Mouse (Mus musculus) induced T-regulatory cell, adult 2 months (primary cell): ENCODE data around the gene Gh.

ENCODE experiments used
- DNase-seq: peaks from one replicate; pipeline ENCODE4 v3.0.0-alpha.2; 2012; ENCODE audit warnings: low read depth

Gh gene

DNA sequence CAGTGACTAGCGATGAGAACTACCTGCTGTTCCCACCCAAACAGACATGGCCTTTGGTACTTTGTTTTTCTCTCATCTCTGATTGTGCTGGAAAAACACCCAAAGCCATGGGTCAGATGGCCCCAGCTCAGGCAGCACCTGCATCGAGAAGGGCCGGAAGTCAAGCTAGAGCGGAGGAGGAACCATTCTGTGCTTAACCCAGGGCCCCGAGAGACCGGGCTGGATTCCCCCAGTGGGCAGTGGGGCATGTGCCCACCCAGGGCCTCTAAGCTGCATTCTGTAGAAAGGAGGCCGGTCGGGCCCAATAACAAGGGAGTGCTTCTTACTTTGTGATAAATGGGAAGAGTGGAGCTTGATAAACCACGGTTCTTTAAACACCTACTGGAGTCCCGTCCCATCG, 6.5 kb upstream of the Gh start:
- DNase-seq: no peak

DNA sequence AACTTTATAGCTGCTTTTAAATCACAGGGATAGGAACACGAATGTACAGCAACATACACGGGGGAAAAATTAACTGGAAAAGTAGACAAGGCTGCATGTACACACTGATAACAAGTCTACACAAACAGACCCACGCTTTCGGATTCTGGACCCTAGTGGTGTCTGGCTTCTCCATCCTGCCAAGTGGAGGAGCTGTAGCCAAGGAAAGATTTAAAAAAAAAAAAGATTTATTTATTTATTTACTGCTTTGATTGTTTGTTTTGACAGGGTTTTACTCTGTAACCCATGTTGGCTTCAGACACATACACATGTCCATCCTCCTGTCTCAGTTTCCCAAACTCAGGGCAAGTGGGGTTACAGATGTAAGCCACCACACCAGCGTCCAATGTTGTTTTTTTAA, 5.8 kb upstream of the Gh start:
- no peak for DNase-seq

DNA sequence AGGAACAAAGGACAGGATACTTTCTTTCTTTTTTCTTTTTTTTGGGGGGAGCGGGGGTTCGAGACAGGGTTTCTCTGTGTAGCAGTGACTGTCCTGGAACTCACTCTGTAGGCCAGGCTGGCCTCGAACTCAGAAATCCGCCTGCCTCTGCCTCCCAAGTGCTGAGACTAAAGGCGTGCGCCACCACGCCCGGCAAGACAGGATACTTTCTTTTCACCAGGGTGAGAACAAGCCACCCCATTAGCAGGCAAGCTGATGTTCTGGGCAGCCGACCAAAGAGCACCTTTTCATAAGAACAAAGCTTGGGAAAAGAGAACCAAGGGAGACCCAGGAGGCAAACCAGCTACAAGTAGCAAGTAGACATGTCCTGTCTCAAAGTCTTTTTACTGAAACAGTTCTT, 5.1 kb upstream of the Gh start:
- no peak for DNase-seq

DNA sequence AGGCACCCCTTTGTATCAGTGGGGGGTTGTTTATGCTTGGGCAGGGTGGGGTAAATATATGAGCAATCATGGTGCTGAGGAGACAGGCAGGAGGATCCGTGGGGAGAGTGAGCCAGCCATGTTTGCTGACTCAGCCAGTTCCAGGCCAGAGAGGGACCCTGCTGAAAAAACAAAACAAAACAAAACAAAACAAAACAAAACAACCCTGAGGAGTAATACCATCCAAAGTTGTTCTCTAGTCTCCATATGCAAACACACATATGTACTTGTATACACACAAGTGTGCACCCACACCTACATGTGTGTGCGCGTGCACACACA, 4.4 kb upstream of the Gh start:
- DNase-seq: no peak

DNA sequence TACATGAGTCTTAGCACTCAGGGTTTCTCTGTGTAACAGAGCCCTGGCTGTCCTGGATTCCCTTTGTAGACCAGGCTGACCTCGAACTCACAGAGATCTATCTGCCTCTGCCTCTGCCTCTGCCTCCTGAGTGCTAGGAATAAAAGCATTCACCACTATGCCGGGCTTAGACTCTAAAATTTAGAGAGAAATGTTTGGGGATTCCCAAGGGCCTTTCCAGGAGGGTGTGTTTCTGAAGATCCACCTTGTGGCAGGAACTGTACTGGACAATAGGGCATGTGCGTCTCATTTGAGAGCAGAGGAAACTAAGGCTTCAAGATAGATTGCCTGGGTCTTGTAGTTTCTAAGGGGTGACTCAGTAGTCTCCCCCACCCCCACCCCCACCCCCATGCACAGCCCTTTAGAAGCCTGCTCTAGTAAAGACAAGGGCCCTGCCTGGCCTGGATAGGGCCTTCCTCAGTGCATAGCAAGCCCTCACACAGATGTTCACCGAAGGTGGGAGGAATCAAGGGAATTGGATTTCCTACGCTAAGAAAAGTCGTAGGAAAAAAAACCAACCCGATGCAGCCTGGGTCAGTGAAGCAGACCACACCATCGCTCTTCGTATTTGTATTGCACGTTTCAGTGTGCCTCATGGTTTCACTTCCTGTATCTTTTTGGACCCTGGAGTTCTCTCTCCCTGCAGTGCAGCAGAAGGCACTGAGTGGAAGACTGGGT, 3.8 kb upstream of the Gh start:
- peak; percentile 38 for DNase-seq

DNA sequence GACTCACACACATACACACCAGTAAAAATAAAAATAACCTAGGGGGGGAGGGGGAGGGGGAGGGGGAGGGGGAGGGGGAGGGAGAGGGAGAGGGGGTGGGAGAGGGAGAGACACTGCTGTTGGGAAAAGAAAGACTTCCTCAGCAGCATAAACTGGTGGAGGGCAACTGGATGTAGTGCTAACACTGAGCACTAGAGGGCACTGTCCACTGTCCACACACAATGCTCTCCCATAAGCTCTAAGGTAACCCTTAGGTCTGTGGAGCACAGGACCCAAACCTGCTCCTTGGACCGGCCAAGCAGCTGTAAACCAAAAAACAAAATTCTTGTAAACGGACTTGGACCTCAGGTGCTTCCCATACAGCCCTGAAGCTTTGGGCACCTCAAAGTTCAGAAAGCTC, 969 bp upstream of the Gh start:
- DNase-seq: peak; percentile 87

DNA sequence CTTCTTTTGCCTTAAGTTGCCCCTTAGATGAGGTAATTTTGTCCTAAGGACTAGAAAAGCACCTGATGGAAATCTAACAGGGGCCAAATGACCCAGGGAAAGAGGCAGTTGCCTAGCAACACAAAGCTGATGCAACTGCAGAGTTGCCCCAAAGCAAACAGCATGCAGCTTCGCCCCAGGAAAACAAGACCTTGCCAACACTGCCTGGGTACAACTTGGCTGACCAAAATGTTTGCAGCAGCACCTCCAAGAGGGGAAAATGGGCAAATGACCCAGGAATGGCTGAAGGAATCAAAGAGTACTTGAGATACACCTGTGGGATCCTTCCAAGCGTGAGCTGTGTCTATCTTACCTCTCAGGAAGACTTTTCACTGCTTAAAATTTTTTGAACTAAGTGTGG, 9.8 kb downstream of the Gh start:
- DNase-seq: no peak

DNA sequence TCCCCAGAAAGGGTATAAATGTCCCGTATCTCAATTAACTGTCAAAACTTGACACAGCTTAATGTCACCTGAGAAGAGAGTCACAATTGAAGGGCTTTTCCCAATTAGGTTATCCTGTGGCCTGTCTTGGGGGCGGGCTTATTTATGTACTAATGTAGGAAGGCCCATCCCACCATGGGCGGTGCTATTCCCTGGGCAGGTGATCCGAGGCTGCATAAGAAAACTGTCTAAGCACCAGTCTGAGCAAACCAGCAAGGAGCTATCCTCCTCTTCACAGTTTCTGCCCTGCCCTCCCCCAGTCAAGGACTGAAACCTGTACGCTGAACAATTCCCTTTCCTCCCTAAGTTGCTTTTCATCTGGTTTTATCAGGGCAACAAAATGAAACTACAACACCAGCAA, 11.3 kb downstream of the Gh start:
- no peak for DNase-seq

DNA sequence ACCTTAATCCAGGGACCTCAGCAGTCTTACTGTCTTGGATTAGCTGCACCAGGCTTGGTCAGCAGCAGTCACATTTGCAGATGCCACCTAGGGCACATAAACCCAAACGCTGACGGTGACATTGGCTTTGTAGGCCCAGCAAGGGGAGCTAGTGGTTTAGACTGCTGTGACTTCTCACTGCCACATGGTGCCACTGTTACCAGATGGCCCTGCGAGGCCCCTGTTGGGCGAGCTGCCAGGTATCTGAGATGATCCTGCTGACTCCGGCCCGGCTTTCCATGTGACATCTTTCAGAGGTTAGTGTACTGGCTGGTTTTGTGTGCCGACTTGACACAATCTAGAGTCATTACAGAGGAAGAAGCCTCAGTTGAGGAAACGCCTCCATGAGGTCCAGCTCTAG, 12.3 kb downstream of the Gh start:
- peak; percentile 22 for DNase-seq

DNA sequence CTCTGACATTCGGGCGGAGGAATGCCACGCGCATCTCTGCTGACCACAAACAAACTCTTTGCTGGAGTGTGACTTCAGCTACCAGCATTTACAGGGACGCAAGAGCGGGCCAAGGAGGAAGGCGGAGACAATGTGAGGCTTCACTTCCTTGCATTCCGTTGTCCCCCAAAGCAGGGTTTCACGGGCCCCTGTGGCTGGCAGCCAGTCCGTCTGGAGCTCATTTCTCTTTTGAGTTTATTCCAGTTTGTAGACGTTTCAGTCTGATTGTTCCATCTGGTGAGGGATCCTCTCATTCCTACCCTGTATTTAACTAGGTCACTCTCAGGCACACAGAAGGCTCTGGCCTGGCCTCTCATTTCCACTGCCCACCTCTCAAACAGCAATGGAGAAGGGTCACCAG, 14.7 kb downstream of the Gh start:
- no peak for DNase-seq

DNA sequence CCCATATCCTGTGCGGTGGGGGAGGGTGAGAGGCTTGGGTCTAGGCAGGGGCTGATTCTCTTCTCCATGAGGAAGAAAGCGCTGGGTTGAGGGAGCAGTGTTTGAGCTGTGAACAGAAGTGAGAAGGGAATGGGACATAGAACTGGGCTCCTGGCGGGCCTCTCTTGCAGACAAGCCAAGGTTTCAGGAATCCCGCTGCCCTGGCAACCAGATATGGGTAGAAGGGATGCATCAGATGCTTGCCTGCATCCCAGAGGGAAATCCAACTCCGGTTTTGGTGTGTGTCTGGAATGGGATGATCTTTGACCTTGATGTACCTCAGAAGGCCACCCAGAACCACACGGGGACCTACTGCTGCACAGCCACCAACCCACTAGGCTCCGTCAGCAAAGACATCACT, 15.5 kb downstream of the Gh start:
- no peak for DNase-seq

DNA sequence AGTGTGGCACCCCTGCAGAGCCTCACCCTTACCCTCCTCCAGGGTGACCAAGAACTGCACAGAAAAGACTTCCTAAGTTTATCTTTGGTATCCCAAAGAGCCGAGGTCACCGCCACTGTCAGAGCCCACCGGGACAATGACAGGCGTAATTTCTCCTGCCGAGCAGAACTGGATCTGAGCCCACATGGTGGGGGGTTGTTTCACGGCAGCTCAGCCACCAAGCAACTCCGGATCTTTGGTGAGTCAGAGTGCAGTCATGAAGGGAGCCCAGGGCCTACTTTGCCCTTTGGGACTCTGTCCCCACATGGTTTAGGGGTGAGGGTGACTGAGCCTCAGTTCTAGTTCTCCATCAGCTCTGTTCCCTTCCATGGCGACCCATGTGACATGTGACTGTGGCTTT, 17.5 kb downstream of the Gh start:
- DNase-seq: no peak

DNA sequence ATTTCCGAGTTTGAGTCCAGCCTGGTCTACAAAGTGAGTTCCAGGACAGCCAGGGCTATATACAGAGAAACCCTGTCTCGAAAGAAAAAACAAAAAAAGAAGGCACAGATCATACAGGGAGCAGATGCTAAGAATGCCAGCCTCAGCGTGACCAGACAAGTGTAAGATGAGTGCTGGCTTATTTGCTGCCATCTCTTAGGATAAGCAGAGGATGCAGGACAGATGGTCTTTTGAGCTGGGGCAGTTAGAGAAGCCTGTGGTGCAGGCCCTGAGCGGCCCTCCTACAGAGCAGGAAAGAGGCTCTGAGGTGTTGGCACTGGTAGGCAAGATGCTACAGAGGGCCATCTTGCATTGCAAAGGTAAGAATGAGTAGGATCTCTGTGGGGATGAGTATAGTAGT, 18.3 kb downstream of the Gh start:
- no peak for DNase-seq

DNA sequence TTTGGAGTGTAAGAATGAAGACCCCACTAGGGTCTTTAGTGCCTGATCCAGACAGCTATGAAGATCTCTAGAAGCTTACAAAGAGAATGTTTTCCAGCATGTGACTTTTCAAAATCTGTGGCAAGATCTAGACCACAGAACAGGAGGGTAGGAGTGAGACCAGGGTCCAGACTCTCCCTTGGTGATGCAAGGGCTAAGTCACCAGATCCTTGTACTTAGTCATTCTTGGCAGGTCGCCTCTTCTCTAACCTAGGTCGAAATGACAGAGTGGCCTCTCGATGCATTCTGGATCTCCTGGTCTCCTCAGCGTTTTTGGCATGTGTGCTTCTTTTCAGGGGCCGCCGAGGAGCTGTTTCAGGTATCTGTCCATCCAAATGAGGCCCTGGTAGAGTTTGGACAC, 19.2 kb downstream of the Gh start:
- DNase-seq: no peak

DNA sequence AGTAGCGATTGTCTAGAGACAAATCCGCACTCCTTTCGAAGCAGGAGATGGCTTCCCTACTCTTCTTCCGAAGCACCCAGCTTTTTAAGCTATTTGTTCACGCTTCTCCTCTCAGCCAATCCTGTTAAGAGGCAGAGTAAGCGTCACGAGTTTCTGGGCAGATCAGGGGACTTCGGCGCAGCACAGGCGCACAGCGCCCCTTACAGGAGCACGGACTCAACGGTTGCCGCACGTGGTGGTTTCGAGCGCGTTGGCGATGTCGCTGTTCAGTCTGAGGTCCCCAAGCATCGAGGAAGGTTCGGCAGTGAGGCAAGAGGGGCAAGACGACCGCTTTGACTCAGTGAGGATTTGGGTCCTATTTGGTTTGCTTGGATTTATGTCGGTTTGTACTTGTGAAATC, 25.2 kb downstream of the Gh start, which contains the start of gene Tcam1:
Tcam1 (plus strand) TSS at position 219 of the 400 bp plus-strand sequence.
- DNase-seq: peak; percentile 99

DNA sequence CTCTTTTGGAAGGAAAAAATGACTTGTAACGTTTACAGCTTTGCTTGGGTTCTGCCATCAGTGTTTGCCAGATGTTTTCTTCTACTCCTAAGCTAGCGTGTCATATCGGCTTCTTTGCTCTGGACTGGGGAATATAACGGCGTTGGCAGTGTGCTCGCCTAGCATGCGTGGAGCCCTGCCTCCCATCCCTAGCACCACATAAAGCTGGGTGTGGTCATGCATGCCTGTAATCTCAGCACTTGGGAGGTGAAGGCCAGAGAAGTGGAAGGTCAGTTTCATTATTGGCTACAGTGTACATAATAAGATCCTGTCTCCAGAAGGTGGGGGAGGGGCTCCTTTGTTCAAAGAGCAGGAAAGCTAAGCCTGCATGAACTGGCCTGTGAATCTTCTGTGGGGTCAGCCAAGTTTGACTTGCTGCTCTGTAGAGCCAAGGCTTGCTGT, 26.7 kb downstream of the Gh start:
- no peak for DNase-seq

DNA sequence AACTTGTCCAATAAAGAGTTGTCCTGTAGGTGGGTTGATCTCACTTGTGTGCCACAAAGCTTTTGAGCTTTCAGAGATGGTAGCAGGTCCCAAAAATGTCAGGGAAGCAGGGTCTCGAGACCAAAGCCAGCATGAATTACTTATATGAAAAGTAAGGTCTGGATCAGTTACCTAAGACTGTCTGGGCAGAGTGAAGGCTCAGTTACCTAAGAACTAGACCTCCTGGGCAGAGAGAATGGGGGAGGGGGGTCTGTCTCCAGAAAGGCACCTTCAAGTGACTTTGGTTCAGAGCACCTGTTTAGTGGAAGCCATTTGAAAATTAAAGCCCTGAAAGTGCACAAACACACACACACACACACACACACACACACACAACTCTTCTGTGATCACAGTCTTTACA, 27.3 kb downstream of the Gh start:
- DNase-seq: no peak

DNA sequence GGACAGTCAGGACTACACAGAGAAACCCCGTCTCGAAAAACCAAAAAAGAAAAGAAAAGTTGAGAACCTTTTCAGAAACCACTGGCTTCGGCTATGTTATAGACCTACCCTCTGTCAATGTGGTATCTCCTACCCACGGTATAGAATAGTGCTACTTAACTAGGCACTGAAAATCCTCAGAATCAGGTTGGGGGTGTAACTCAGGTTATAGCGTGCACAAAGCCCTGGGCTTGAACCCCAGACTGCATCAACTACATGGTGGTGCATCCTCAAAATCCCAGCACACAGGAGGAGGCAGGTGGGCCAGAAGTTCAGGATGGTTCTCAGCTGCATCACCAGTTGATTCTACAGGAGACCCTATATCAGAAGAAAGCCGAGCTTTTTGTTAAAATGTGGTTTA, 27.9 kb downstream of the Gh start:
- DNase-seq: no peak

DNA sequence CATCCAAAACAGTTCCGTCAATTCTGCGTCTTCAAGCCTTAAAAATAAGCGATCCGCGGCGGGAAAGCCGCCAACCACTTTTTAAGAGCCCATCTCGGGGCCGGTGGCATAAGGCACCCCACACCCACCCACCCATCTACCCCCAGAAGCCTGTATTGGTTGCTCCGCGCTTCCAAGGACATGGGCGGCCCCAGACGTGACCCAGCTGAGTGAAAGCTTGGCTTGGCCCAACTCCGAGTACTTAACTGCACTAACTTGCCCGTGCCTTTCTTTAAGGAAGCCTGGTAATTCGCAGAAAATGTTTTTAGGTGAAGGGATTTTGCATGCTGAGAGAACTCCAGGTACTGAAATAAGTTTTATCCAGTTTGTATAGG, 28.4 kb downstream of the Gh start:
- no peak for DNase-seq

DNA sequence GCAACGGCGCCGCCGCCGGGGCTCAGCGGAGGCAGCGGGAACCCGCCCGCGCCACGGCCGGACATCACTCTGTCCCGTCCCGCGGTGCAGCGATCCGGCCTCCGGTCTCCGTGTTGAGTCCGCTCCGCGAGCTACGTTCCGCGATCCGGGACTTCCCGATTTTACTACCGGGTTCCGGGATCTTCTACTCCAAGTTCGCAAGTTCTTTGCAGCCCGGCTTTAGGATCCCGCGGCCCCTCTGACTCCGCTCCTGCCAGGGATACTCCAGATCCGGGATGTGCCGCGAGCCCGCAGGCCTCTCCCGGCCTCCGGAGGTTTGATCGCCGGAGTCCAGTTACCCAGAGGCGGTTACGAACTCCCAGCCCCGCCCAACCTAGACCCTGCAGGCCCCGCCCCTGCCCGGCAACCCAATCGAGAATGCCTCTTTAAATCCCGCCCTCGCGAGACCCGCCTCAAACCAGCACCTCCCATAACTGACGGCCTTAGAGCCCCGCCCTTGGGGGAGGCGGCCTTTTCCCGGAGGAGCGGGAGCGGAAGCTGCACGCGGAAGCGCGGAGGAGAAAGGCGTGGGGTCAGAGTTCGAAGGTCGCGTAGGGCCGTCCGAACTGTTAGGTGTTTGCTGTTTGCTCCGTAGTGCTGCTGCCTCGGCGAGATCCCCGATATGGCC, 28.9 kb downstream of the Gh start, which contains the start of gene Smarcd2:
Smarcd2 (minus strand) TSS at position 329 of the 667 bp plus-strand sequence.
- peak; percentile 99 for DNase-seq

DNA sequence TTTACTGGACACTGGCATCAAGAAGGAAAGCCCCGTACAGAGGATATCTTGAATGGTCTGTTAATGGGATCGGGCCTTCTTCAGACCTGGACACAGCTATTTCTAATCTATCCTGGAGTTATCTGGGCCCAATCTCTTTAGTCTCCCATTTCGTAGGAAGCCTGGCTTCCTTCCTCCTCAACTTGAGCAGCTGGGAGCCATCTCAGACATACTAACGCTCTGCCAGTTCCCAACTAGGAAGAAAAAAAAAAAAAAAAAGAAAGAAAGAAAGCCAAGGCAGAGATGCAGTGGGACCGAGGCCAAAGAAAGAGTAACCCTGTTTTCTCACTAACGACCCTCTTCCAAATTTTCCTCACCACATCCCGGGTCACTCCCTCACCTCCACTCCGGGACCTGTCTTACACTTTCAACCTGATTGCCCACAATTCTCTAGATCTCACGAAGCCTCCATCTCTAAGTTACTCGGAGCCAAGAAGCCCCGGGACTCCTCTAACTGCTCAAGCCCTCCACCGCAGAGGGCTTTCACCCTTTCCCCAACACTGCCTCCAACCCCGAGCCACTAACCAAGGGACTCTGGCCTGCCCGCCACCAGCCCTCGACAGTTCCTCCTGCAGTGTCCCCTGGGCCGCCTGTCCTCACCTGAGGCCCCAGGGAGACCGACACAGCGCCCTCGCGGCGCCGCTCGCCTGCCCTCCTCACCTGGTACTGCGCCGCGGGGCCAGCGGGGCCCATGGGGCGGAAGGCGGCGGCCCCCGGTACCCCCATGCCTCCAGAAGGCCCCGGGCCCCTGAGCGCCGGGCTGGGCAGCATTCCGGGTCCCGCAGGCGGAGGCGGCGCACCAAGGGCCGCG, 29.6 kb downstream of the Gh start:
- no peak for DNase-seq

DNA sequence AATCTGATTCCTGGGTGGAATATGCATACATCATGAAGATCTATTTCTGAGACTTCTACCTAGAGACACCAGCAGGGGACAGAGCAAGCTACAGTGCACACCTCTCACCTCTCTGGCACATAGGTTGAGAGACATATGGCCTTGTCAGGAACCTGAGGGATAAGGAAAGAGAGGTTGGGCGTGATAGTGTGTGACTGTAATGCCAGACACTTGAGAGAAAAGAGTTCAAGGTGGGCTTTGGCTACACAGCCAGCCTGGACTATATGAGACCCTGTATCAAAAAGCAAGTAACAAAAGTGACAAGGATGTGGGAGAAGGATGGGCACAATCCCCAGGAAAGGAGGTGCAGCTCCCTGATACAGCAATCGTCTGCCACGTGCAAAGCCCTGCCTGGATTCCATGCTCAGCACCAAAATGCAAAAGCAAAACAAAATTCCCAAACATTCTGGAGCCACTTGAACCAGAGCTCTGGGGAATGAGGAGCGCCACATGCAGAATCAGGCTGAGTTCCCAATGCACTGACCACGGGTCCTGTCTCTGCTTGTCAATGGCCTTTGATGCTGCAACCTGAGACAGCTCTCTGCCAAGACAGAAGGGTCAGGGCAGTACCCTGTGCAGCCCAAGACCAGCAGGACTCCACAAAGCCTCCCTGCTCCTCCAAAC, 30.4 kb downstream of the Gh start:
- DNase-seq: no peak

DNA sequence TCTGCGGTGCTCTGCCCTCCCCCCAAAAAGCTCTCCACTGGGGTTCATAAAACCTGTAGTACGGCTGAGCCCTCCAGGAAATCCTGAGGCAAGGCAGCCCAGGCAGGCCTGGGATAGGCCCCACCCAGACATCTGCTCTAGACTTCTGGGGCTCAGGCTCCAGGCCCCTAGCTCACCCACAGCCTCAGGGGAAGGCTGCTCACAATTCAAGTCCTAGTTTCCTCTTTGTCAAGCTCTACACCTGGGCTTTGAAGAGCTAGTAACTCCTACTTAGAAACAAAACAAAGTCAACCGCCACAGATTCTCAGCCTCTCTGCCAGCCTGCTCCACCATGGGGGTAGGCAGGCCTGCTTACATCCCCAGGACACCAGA, 32.6 kb downstream of the Gh start:
- DNase-seq: no peak
